Mouse (Mus musculus): ENCODE results near the gene Lmod3. TPM values are rescaled to one million over a fixed set of nuclear protein-coding genes. Genes with fewer than 3 reads are reported as not detected.
A peak's percentile ranks its signal among the peaks of the same experiment; 100 is the strongest.

Lmod3 gene
- 0.08 and 0.17 TPM in 2 replicates for polyA plus RNA-seq (2015; fragmentation: Nextera tagmentation; extraction: Ambion mirVana)

GRCm38 (mm10) chr6:97252711-97253221 lies at the start of gene Lmod3:
Gene Lmod3 (minus strand): TSS chr6:97252759.
- WGBS: 36% methylated on average over 9 of the region's 9 CpGs
- ATAC-seq (ENCODE audit: low FRiP score): no peak
- H3K9me3 ChIP-seq: no peaks in the 10 kb centered on the region
- H3K4me2 ChIP-seq: no peak within 1 kb of the TSS
- H3K9ac ChIP-seq: no peak within 1 kb of the TSS
- no peaks in the 10 kb centered on the region for H3K36me3 ChIP-seq
- no peaks in the 10 kb centered on the region for H3K27me3 ChIP-seq
- H3K27ac ChIP-seq: no peak within 1 kb of the TSS
- no peak within 1 kb of the TSS for H3K4me3 ChIP-seq
- 0 out of 2 replicates have a peak, but pooled peaks cover 3% of the 10 kb centered on the region for H3K4me1 ChIP-seq (replicated peaks)

- Histone ChIP-seq H3K27me3 (no peaks in the 10 kb centered on the region), H3K9ac (no peak overlapping the region), H3K27ac (peak overlapping the region; percentile 55; the same call in 1 of the 2 replicates), H3K9me3 (no peaks in the 10 kb centered on the region), H3K4me2 (no peak overlapping the region), H3K36me3 (peaks cover 54% of the 10 kb centered on the region), H3K4me1 (replicated peaks) (peaks cover 22% of the 10 kb centered on the region; the same call in 1 of the 2 replicates), H3K4me3 (no peak overlapping the region)
- no peak for ATAC-seq (ENCODE audit: low FRiP score)
- WGBS: 76% methylated on average over 7 of the region's 7 CpGs
Observed at GRCm38 (mm10) chr6:97302303-97302702, 49.7 kb upstream of the Lmod3 start.

GRCm38 (mm10) chr6:97300659-97301058 lies 48.1 kb upstream of the Lmod3 start:
- peaks cover 22% of the 10 kb centered on the region; the same call in 1 of the 2 replicates for H3K4me1 ChIP-seq (replicated peaks)
- ATAC-seq (ENCODE audit: low FRiP score): no peak
- no peak overlapping the region for H3K4me2 ChIP-seq
- 95% methylated on average over 6 of the region's 6 CpGs for WGBS
- H3K9ac ChIP-seq: no peak overlapping the region
- H3K9me3 ChIP-seq: no peaks in the 10 kb centered on the region
- peaks cover 60% of the 10 kb centered on the region for H3K36me3 ChIP-seq
- no peak overlapping the region for H3K27ac ChIP-seq
- no peaks in the 10 kb centered on the region for H3K27me3 ChIP-seq
- H3K4me3 ChIP-seq: no peak overlapping the region

GRCm38 (mm10) chr6:97300180-97300579 lies 47.6 kb upstream of the Lmod3 start:
- Histone ChIP-seq H3K9me3 (no peaks in the 10 kb centered on the region), H3K4me3 (no peak overlapping the region), H3K27me3 (no peaks in the 10 kb centered on the region), H3K4me1 (replicated peaks) (peaks cover 17% of the 10 kb centered on the region; the same call in 1 of the 2 replicates), H3K4me2 (no peak overlapping the region), H3K36me3 (peaks cover 64% of the 10 kb centered on the region), H3K27ac (no peak overlapping the region), H3K9ac (no peak overlapping the region)
- WGBS: 96% methylated on average over 6 of the region's 6 CpGs
- ATAC-seq (ENCODE audit: low FRiP score): no peak

- H3K9ac ChIP-seq: no peak overlapping the region
- peaks cover 73% of the 10 kb centered on the region for H3K36me3 ChIP-seq
- H3K27me3 ChIP-seq: no peaks in the 10 kb centered on the region
- no peak for ATAC-seq (ENCODE audit: low FRiP score)
- H3K4me3 ChIP-seq: no peak overlapping the region
- H3K9me3 ChIP-seq: no peaks in the 10 kb centered on the region
- H3K4me1 ChIP-seq (replicated peaks): no peaks in the 10 kb centered on the region
- H3K4me2 ChIP-seq: no peak overlapping the region
- WGBS: 94% methylated on average over 3 of the region's 3 CpGs
- no peak overlapping the region for H3K27ac ChIP-seq
Observed at GRCm38 (mm10) chr6:97297151-97297550, 44.6 kb upstream of the Lmod3 start.

- Histone ChIP-seq H3K9ac (no peak overlapping the region), H3K9me3 (no peaks in the 10 kb centered on the region), H3K4me3 (no peak overlapping the region), H3K27me3 (no peaks in the 10 kb centered on the region), H3K27ac (no peak overlapping the region), H3K4me2 (no peak overlapping the region), H3K4me1 (replicated peaks) (no peaks in the 10 kb centered on the region), H3K36me3 (peaks cover 83% of the 10 kb centered on the region)
- no peak for ATAC-seq (ENCODE audit: low FRiP score)
- 93% methylated on average over 21 of the region's 21 CpGs for WGBS
Observed at GRCm38 (mm10) chr6:97295866-97296527, 43.4 kb upstream of the Lmod3 start.

GRCm38 (mm10) chr6:97295416-97295815 lies 42.9 kb upstream of the Lmod3 start:
- H3K9ac ChIP-seq: no peak overlapping the region
- H3K27me3 ChIP-seq: no peaks in the 10 kb centered on the region
- no peaks in the 10 kb centered on the region for H3K9me3 ChIP-seq
- ATAC-seq (ENCODE audit: low FRiP score): no peak
- no peak overlapping the region for H3K27ac ChIP-seq
- 91% methylated on average over 9 of the region's 9 CpGs for WGBS
- no peak overlapping the region for H3K4me3 ChIP-seq
- H3K4me1 ChIP-seq (replicated peaks): no peaks in the 10 kb centered on the region
- H3K4me2 ChIP-seq: no peak overlapping the region
- peaks cover 80% of the 10 kb centered on the region for H3K36me3 ChIP-seq

GRCm38 (mm10) chr6:97293667-97294569 lies 41.4 kb upstream of the Lmod3 start:
- Histone ChIP-seq H3K27me3 (no peaks in the 10 kb centered on the region), H3K9me3 (no peaks in the 10 kb centered on the region), H3K27ac (no peak overlapping the region), H3K9ac (no peak overlapping the region), H3K4me1 (replicated peaks) (no peaks in the 10 kb centered on the region), H3K4me3 (no peak overlapping the region), H3K4me2 (no peak overlapping the region), H3K36me3 (peaks cover 74% of the 10 kb centered on the region)
- 91% methylated on average over 12 of the region's 12 CpGs for WGBS
- no peak for ATAC-seq (ENCODE audit: low FRiP score)

- Histone ChIP-seq H3K4me1 (replicated peaks) (no peaks in the 10 kb centered on the region), H3K36me3 (peaks cover 71% of the 10 kb centered on the region), H3K9me3 (no peaks in the 10 kb centered on the region), H3K4me3 (no peak overlapping the region), H3K4me2 (no peak overlapping the region), H3K9ac (no peak overlapping the region), H3K27ac (no peak overlapping the region), H3K27me3 (no peaks in the 10 kb centered on the region)
- 81% methylated on average over 5 of the region's 5 CpGs for WGBS
- ATAC-seq (ENCODE audit: low FRiP score): no peak
Observed at GRCm38 (mm10) chr6:97292894-97293293, 40.3 kb upstream of the Lmod3 start.

- peaks cover 71% of the 10 kb centered on the region for H3K36me3 ChIP-seq
- no peak overlapping the region for H3K4me2 ChIP-seq
- no peak overlapping the region for H3K27ac ChIP-seq
- H3K4me3 ChIP-seq: no peak overlapping the region
- no peaks in the 10 kb centered on the region for H3K4me1 ChIP-seq (replicated peaks)
- no peak for ATAC-seq (ENCODE audit: low FRiP score)
- H3K9me3 ChIP-seq: no peaks in the 10 kb centered on the region
- WGBS: 93% methylated on average over 3 of the region's 3 CpGs
- no peak overlapping the region for H3K9ac ChIP-seq
- H3K27me3 ChIP-seq: no peaks in the 10 kb centered on the region
Observed at GRCm38 (mm10) chr6:97292096-97292495, 39.5 kb upstream of the Lmod3 start.

- Histone ChIP-seq H3K4me1 (replicated peaks) (no peaks in the 10 kb centered on the region), H3K4me3 (no peak overlapping the region), H3K9ac (no peak overlapping the region), H3K27me3 (no peaks in the 10 kb centered on the region), H3K27ac (no peak overlapping the region), H3K9me3 (no peaks in the 10 kb centered on the region), H3K36me3 (peaks cover 65% of the 10 kb centered on the region), H3K4me2 (no peak overlapping the region)
- no peak for ATAC-seq (ENCODE audit: low FRiP score)
- WGBS: 70% methylated on average over 21 of the region's 21 CpGs
Observed at GRCm38 (mm10) chr6:97291159-97291908, 38.8 kb upstream of the Lmod3 start.

- 55% methylated on average over 3 of the region's 3 CpGs for WGBS
Observed at GRCm38 (mm10) chr6:97290687-97291086, 38.1 kb upstream of the Lmod3 start.

More at GRCm38 (mm10) chr6:97290687-97291086, 38.1 kb upstream of the Lmod3 start:
- peaks cover 58% of the 10 kb centered on the region for H3K36me3 ChIP-seq
- H3K27me3 ChIP-seq: no peaks in the 10 kb centered on the region
- no peak overlapping the region for H3K9ac ChIP-seq
- no peaks in the 10 kb centered on the region for H3K4me1 ChIP-seq (replicated peaks)
- no peak overlapping the region for H3K27ac ChIP-seq
- H3K4me2 ChIP-seq: no peak overlapping the region
- ATAC-seq (ENCODE audit: low FRiP score): no peak
- H3K9me3 ChIP-seq: no peaks in the 10 kb centered on the region
- no peak overlapping the region for H3K4me3 ChIP-seq
